Mouse (Mus musculus) lung, embryonic 14.5 days (tissue): ENCODE data around the gene Phf21b. TPM values are rescaled to one million over a fixed set of nuclear protein-coding genes. Genes with fewer than 3 reads are reported as not detected.
"Not testable (repeated sequence)": the region's sequence is repeated elsewhere in the genome, so short reads cannot be mapped to it uniquely, and the experiment has no call there.

Source experiments
- ATAC-seq: fragments of 200-750 bp; cut with Nextera tagmentation; 2 replicates; pipeline ENCODE4 v1.8.0; 2017; ENCODE audit warnings: mild to moderate bottlenecking, moderate TSS enrichment, moderate library complexity; ENCODE audit not compliant: insufficient read depth
- DNase-seq: peaks from one replicate; pipeline ENCODE4 v3.0.0-alpha.2; 2015
- H3K27ac ChIP-seq: fragments of 300-500 bp; sonication (generic); 2 replicates; pipeline ENCODE4 v1.5.1; 2014; ENCODE audit warnings: low read depth, mild to moderate bottlenecking, moderate library complexity
- H3K27me3 ChIP-seq: fragments of 300-500 bp; sonication (generic); 2 replicates; pipeline ENCODE4 v1.6.1; 2014; ENCODE audit warnings: low read length, control low read depth; ENCODE audit not compliant: insufficient read depth
- H3K36me3 ChIP-seq: fragments of 300-500 bp; sonication (generic); 2 replicates; pipeline ENCODE4 v1.6.1; 2014; ENCODE audit warnings: control low read depth; ENCODE audit not compliant: insufficient read depth
- H3K4me1 ChIP-seq: fragments of 300-500 bp; sonication (generic); 2 replicates; pipeline ENCODE4 v1.6.1; 2014; ENCODE audit warnings: antibody characterized with exemption, control low read depth; ENCODE audit not compliant: insufficient read depth
- H3K4me2 ChIP-seq: fragments of 300-500 bp; sonication (generic); 2 replicates; pipeline ENCODE4 v1.6.1; 2014; ENCODE audit warnings: mild to moderate bottlenecking
- H3K4me3 ChIP-seq: fragments of 300-500 bp; sonication (generic); 2 replicates; pipeline ENCODE4 v1.5.1; 2014; ENCODE audit warnings: low read depth, low read length
- H3K9ac ChIP-seq: fragments of 300-500 bp; sonication (generic); 2 replicates; pipeline ENCODE4 v1.6.1; 2014
- H3K9me3 ChIP-seq: fragments of 300-500 bp; sonication (generic); 2 replicates; pipeline ENCODE4 v1.6.1; 2016; ENCODE audit warnings: low read depth, low read length, control low read depth
- CTCF ChIP-seq: IDR thresholded peaks from 2 replicates; pipeline ENCODE4 v1.5.1; 2016; ENCODE audit warnings: antibody characterized with exemption, low read depth
- WGBS: fragments of 180-500 bp; shearing (Covaris S2); extraction: QIAGEN DNeasy Blood & Tissue Kit; methylation state at CpG from one replicate; pipeline ENCODE4 v1.1.7; 2014; 5-methylcytosine and 5-hydroxymethylcytosine counted together
- polyA plus RNA-seq: library from polyadenylated mRNA; unstranded; fragments of >200 nt; fragmentation: Nextera tagmentation; extraction: Ambion mirVana; gene quantifications from 2 replicates; pipeline ENCODE4 v1.2.1, GENCODE M21; 2014

Gene Phf21b
- polyA plus RNA-seq, 1 experiment from 2014 or later: 1.8 TPM

- Histone ChIP-seq H3K9me3 (no peaks in the 10 kb centered on the region), H3K27ac (no peak overlapping the region), H3K9ac (no peak overlapping the region), H3K4me3 (no peak overlapping the region), H3K27me3 (no peaks in the 10 kb centered on the region), H3K36me3 (no peaks in the 10 kb centered on the region), H3K4me1 (no peaks in the 10 kb centered on the region), H3K4me2 (no peak overlapping the region)
- no peak for TF ChIP-seq CTCF
- ATAC-seq (no peak), DNase-seq (peak; percentile 26)
- 38% methylated on average over 20 of the region's 20 CpGs for WGBS
These were observed 80.3 kb downstream of the Phf21b start for GRCm38 (mm10) chr15:84775421-84776174.

- DNase-seq: peak; percentile 19
- H3K27ac ChIP-seq: no peak overlapping the region
These were observed 83.4 kb downstream of the Phf21b start for GRCm38 (mm10) chr15:84772191-84773111.

GRCm38 (mm10) chr15:84769641-84770341 lies 86.1 kb downstream of the Phf21b start:
- Histone ChIP-seq H3K9ac (no peak overlapping the region), H3K4me3 (no peak overlapping the region), H3K27ac (no peak overlapping the region), H3K9me3 (no peaks in the 10 kb centered on the region), H3K36me3 (no peaks in the 10 kb centered on the region), H3K27me3 (no peaks in the 10 kb centered on the region), H3K4me2 (no peak overlapping the region), H3K4me1 (no peaks in the 10 kb centered on the region)
- 65% methylated on average over 11 of the region's 11 CpGs for WGBS
- TF ChIP-seq CTCF: no peak
- no peak for ATAC-seq
- DNase-seq: no peak

More at GRCm38 (mm10) chr15:84772191-84773111, 83.4 kb downstream of the Phf21b start:
- no peaks in the 10 kb centered on the region for H3K4me1 ChIP-seq
- H3K4me2 ChIP-seq: no peak overlapping the region
- no peaks in the 10 kb centered on the region for H3K36me3 ChIP-seq
- 77% methylated on average over 21 of the region's 21 CpGs for WGBS
- ATAC-seq: no peak; the same call in 1 of the 2 replicates
- no peak overlapping the region for H3K4me3 ChIP-seq
- no peaks in the 10 kb centered on the region for H3K27me3 ChIP-seq
- TF ChIP-seq CTCF: peak; percentile 57
- no peak overlapping the region for H3K9ac ChIP-seq
- H3K9me3 ChIP-seq: no peaks in the 10 kb centered on the region

GRCm38 (mm10) chr15:84768531-84768930 lies 87.3 kb downstream of the Phf21b start:
- not testable (repeated sequence) for DNase-seq, H3K4me1 ChIP-seq, ATAC-seq, H3K27ac ChIP-seq, H3K27me3 ChIP-seq, H3K4me3 ChIP-seq, H3K4me2 ChIP-seq, H3K9me3 ChIP-seq, H3K36me3 ChIP-seq, H3K9ac ChIP-seq
- WGBS: 68% methylated on average over 3 of the region's 4 CpGs

GRCm38 (mm10) chr15:84766621-84767020 lies 89.2 kb downstream of the Phf21b start:
- Histone ChIP-seq H3K4me3 (no peak overlapping the region), H3K27ac (no peak overlapping the region), H3K4me1 (no peaks in the 10 kb centered on the region), H3K27me3 (no peaks in the 10 kb centered on the region), H3K9me3 (no peaks in the 10 kb centered on the region), H3K36me3 (no peaks in the 10 kb centered on the region), H3K4me2 (no peak overlapping the region), H3K9ac (no peak overlapping the region)
- ATAC-seq (no peak), DNase-seq (peak; percentile 12)
- no peak for TF ChIP-seq CTCF
- WGBS: 36% methylated on average over 10 of the region's 10 CpGs

- Histone ChIP-seq H3K9ac (no peak overlapping the region), H3K27ac (no peak overlapping the region), H3K4me3 (no peak overlapping the region), H3K4me2 (no peak overlapping the region), H3K27me3 (no peaks in the 10 kb centered on the region), H3K9me3 (no peaks in the 10 kb centered on the region), H3K36me3 (0 out of 2 replicates have a peak, but pooled peaks cover 2% of the 10 kb centered on the region), H3K4me1 (no peaks in the 10 kb centered on the region)
- DNase-seq (no peak), ATAC-seq (no peak)
- no peak for TF ChIP-seq CTCF
- 42% methylated on average over 7 of the region's 7 CpGs for WGBS
These were observed 92.4 kb downstream of the Phf21b start for GRCm38 (mm10) chr15:84763423-84763812.
